Mouse (Mus musculus) heart, postnatal 36 days (tissue): ENCODE data around the gene Ccdc3. TPM values are rescaled to one million over a fixed set of nuclear protein-coding genes. Genes with fewer than 3 reads are reported as not detected.

ENCODE experiments used
- DNase-seq, 2 experiments: peaks; one replicate each; pipeline ENCODE4 v3.0.0; 2021 to 2022
- intact Hi-C: fragments of 180-260 bp; cut with DNase I; formaldehyde crosslinking; loops from one replicate; pipeline ENCODE4 v1.15.1; 2025
- total RNA-seq, 2 experiments: library from RNA; stranded (reverse); gene quantifications; 2 replicates each; pipeline ENCODE4 v1.2.3; 2021

Ccdc3 gene
- 1 to 10 TPM; 3.2 to 3.7 TPM for total RNA-seq

- intact Hi-C loops, result no loop called here
- DNase-seq, result peak; percentile 36 to 44
Measured at GRCm38 (mm10) chr2:5137500-5138286, at the start of gene Ccdc3. Gene Ccdc3, plus strand, starts transcription at chr2:5137776.

- DNase-seq, result peak in 1 of 2 experiments; percentile 17
- intact Hi-C loops, result loop anchor here (2.0 kb wide), 1 partner anchor 306 kb away; no protein-coding TSS in a partner anchor
Measured at GRCm38 (mm10) chr2:5090385-5090784, 47.2 kb upstream of the Ccdc3 start.

- intact Hi-C loops, result no loop called here
- DNase-seq, result no peak
Measured at GRCm38 (mm10) chr2:5094876-5095275, 42.7 kb upstream of the Ccdc3 start.

- intact Hi-C loops, result no loop called here
- no peak for DNase-seq
Measured at GRCm38 (mm10) chr2:5095316-5095715, 42.3 kb upstream of the Ccdc3 start.

- DNase-seq, result no peak
- intact Hi-C loops, result no loop called here
Measured at GRCm38 (mm10) chr2:5097786-5098445, 39.7 kb upstream of the Ccdc3 start.

GRCm38 (mm10) chr2:5099176-5099575 is 38.4 kb upstream of the Ccdc3 start:
- intact Hi-C loops, result no loop called here
- DNase-seq, result no peak

- DNase-seq, result no peak
- intact Hi-C loops, result no loop called here
Measured at GRCm38 (mm10) chr2:5101743-5102245, 35.8 kb upstream of the Ccdc3 start.

- intact Hi-C loops, result no loop called here
- DNase-seq, result no peak
Measured at GRCm38 (mm10) chr2:5102891-5103290, 34.7 kb upstream of the Ccdc3 start.

- intact Hi-C loops, result no loop called here
- DNase-seq, result no peak
Measured at GRCm38 (mm10) chr2:5112785-5113291, 24.7 kb upstream of the Ccdc3 start.

GRCm38 (mm10) chr2:5114386-5114785 is 23.2 kb upstream of the Ccdc3 start:
- intact Hi-C loops, result no loop called here
- DNase-seq, result no peak

- no peak for DNase-seq
Measured at GRCm38 (mm10) chr2:5116856-5117532, 20.6 kb upstream of the Ccdc3 start.

GRCm38 (mm10) chr2:5125506-5125905 is 12.1 kb upstream of the Ccdc3 start:
- intact Hi-C loops, result no loop called here
- no peak for DNase-seq

More at GRCm38 (mm10) chr2:5116856-5117532, 20.6 kb upstream of the Ccdc3 start:
- intact Hi-C loops, result no loop called here

GRCm38 (mm10) chr2:5127369-5127768 is 10.2 kb upstream of the Ccdc3 start:
- intact Hi-C loops, result no loop called here
- no peak for DNase-seq

- intact Hi-C loops, result no loop called here
- DNase-seq, result no peak
Measured at GRCm38 (mm10) chr2:5129099-5129498, 8.5 kb upstream of the Ccdc3 start.

GRCm38 (mm10) chr2:5132046-5132445 is 5.5 kb upstream of the Ccdc3 start:
- DNase-seq, result no peak
- intact Hi-C loops, result no loop called here

- DNase-seq, result no peak
- intact Hi-C loops, result no loop called here
Measured at GRCm38 (mm10) chr2:5134959-5135743, 2.4 kb upstream of the Ccdc3 start.

- intact Hi-C loops, result no loop called here
- DNase-seq, result no peak
Measured at GRCm38 (mm10) chr2:5139961-5140360, 2.4 kb downstream of the Ccdc3 start.

- intact Hi-C loops, result no loop called here
Measured at GRCm38 (mm10) chr2:5144446-5144845, 6.9 kb downstream of the Ccdc3 start.

GRCm38 (mm10) chr2:5147907-5148306 is 10.3 kb downstream of the Ccdc3 start:
- intact Hi-C loops, result no loop called here
- no peak for DNase-seq

More at GRCm38 (mm10) chr2:5144446-5144845, 6.9 kb downstream of the Ccdc3 start:
- no peak for DNase-seq

- DNase-seq, result no peak
- intact Hi-C loops, result no loop called here
Measured at GRCm38 (mm10) chr2:5154711-5155110, 17.1 kb downstream of the Ccdc3 start.
